Mouse (Mus musculus) brain, embryonic 18.5 days (tissue): ENCODE measurements around the gene Aknad1.

ENCODE experiments used
- DNase-seq: peaks from one replicate; pipeline ENCODE4 v3.0.0-alpha.2; 2012; ENCODE audit warnings: low read depth, low spot score

The Aknad1 gene

DNA sequence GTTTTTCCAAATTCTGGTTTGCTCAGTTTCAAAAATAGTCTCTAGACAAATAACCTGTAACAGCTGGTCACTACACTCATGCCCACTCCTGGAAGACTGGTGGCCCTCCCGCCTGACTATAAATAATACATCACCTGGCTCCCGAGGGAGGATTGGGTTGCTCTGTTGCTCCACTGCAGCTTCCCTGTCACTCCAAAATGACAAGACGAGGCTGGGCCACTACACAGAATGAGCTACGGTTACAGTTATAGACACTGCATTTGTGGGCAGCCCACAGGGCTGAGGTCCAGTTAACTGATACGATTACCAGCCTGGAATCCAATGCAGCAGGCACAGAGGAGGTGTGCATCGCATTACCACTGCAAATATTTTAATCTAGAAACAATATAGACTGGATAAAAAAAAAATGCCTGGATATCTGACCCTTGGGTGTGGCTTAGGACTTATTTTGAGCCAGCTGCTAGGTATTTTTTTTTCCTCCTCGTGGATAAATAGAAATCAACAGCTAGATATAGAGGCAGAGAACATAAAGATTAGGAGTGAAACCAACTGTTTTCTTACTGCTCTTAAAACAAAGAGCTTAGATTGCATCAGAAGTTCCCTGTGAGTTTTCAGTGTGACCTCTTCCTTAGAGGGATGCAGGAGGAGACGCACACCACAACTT is at the start of gene Aknad1:
TSS of gene Aknad1 (plus strand) at position 614 of the 664 bp plus-strand sequence.
- DNase-seq: no peak

GRCm38 (mm10) chr3:108689979-108690378 is 49.5 kb upstream of the Aknad1 start:
- DNase-seq: no peak

DNA sequence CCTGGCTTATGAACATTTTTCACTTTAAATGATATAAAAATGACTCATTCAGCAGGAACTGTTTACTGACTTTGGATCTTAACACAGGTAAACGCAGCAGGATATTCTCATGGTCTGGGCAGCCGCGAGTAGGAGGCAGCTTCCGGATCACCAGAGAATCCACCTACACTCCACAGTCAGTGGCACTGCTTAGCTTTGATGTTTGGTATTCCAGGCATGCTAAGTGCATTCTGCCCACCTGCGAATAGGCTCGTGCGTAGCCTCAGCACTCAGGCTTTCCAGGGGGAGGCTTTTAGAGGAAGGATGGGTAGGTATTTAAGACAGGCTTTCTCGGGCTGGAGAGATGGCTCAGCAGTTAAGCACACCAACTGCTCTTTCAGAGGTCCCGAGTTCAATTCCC is 45.1 kb upstream of the Aknad1 start:
- DNase-seq: no peak

- no peak for DNase-seq
Observed at GRCm38 (mm10) chr3:108698662-108699061, 40.8 kb upstream of the Aknad1 start.

DNA sequence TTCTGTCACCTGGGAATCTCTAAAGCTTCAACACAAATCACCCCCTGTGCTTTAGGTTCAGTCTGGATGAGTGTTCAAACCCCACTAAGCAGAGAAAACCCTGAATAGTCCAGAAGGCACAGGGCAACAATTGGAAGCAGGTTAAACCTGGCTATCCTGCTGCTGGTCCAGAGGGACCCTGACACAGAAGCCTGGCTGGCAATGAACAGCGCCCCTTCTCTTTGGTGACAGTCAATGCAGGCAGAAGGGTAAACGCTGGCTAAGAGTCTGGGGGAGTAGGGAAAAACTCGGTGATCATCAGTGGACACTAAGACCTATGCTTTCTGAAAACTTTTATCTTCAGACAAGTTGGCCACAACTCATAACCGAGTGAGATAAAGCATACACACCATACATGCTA is 39.7 kb upstream of the Aknad1 start:
- DNase-seq: no peak

DNA sequence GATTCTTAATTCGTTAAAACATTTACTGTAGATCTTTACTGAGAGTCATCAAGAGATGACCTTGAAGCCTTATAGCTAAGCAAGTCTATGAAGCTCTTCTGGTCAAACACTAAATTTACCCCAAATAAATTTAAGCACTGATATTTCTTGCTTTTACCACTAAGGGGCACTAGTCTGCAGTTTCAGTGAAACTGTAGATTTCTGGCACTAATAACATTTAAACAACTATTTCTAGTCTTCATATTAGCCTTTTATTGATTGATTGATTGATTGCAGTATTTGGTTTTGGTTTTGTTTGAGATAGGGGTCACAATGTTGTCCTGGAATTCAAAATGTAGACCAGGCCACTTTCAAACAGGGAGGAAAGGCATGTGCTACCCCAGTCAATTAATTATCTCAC is 38.2 kb upstream of the Aknad1 start:
- no peak for DNase-seq

- no peak for DNase-seq
Observed at GRCm38 (mm10) chr3:108702789-108703188, 36.7 kb upstream of the Aknad1 start.

GRCm38 (mm10) chr3:108711296-108711695 is 28.2 kb upstream of the Aknad1 start:
- no peak for DNase-seq

- no peak for DNase-seq
Observed at GRCm38 (mm10) chr3:108713065-108713675, 26.3 kb upstream of the Aknad1 start.

- no peak for DNase-seq
Observed at GRCm38 (mm10) chr3:108714837-108715236, 24.6 kb upstream of the Aknad1 start.

DNA sequence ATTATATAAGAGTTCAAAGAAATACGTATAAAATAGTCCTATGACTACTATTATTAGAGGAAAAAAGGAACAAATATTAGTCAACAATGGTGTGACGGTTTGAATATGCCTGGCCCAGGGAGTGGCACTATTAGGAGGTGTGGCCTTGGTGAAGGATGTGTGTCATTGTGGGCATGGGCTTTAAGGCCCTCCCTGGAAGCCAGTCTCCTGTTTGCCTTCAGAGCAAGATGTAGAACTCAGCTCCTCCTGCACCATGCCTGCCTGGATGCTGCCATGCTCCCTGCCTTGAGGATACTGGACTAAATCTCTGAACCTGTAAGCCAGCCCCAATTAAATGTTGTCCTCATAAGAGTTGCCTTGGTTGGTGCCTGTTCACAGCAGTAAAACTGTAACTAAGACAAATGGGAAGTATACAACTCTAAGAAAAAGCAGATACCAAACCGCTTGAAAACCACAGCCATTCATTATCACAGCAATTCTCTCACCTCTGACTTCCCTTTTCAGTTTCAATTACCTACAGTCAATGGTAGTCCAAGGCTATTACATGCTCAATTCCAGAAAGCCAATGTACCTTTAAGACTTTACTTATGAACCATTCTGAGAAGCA is 21.5 kb upstream of the Aknad1 start:
- DNase-seq: no peak

- DNase-seq: no peak
Observed at GRCm38 (mm10) chr3:108719357-108719756, 20.1 kb upstream of the Aknad1 start.

GRCm38 (mm10) chr3:108719761-108720160 is 19.7 kb upstream of the Aknad1 start:
- no peak for DNase-seq

- peak; percentile 20 for DNase-seq
Observed at GRCm38 (mm10) chr3:108721076-108721991, 18.1 kb upstream of the Aknad1 start.

DNA sequence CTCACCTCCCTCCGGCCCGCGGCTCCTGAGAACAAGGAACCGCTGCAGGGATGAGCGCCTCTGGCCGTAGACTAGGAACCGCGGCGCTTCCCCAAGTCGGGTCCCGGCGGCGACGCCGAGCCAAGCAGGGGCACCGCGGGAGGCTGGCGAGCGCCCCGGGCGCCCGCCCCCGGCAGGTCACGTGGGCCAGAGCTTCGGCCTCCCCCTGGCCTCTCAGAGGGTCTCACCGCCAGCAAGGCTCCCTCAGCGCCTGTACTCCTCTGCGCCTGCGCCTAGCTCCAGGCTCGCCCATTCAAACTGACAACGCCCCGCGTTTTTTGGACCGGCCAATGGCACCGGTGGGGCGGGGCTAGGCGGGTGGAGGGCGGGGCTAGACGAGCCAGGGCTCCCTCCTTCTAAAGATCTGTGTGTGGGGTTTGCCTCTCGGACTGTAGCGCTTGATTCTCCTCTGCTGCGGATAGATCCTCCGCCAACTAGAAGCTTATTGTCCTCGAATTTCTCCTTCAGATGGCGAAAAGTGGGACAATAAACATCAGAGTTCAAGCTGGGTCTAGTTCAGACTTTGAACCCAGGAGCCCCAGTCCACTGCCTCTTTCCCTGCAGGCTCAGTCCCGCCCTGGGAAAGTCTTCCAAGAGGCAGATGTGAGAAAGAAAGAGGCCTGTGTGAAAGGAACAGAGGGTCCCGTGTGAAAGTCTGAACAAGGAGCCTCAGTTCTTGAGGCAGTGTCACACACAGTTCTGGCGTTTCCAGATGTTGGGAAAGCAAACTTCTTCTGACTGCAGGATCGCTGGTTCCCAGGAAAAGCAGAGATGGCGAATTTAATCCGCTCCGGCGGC is 17.2 kb upstream of the Aknad1 start, which contains the start of gene Gpsm2:
TSS of gene Gpsm2 (minus strand) at position 274 of the 837 bp plus-strand sequence.
- DNase-seq: peak; percentile 91

DNA sequence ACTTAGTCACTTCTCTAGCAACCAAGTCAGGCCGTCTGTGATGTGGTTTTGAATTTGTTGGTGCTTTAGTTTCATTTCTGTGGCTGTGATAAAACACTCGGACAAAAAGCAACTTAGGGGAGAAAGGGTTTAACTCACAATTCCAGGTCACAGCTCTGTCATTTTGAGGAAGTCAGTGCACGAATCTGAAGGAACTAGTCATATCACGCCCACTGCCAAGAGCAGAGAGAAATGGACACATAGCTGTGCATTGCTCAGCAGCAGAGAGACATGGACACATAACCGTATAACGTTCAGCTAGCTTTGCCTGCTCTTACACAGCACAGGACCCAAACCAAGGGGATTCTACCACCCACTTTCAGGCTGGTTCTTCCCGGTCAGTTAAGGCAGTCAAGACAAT is 13.0 kb upstream of the Aknad1 start:
- no peak for DNase-seq

GRCm38 (mm10) chr3:108727344-108727743 is 12.1 kb upstream of the Aknad1 start:
- DNase-seq: no peak

GRCm38 (mm10) chr3:108727776-108728175 is 11.7 kb upstream of the Aknad1 start:
- DNase-seq: no peak

GRCm38 (mm10) chr3:108730316-108730715 is 9.1 kb upstream of the Aknad1 start:
- DNase-seq: no peak

DNA sequence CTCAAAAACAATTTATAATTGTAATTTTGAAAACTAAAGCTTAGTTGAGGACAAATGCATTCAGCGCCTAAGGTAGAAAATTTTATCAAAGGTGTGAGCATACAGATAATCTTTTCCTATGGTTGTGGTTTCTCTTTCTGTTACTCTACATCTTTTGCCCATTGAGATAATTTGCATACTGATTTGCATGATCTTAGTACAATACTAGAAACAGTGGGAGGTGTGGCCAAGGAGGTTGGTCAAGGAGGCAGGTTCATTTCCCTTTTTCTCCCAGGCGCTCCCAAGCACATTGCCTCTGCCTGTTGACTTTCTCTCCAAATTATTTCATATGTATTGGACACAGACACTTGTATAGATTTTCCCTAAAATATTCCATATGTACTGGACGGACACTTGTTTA is 1.7 kb upstream of the Aknad1 start:
- DNase-seq: no peak

GRCm38 (mm10) chr3:108744060-108744459 is 4.6 kb downstream of the Aknad1 start:
- no peak for DNase-seq
